Mouse (Mus musculus) E14TG2a.4 (cell line): ENCODE data around the gene Lrrc4c.

Experiments used
- CTCF ChIP-seq: conservative IDR thresholded peaks from 2 replicates; pipeline ENCODE4 v1.5.1; 2014; ENCODE audit warnings: low read length
- NANOG ChIP-seq: IDR thresholded peaks from 2 replicates; pipeline ENCODE4 v1.6.1; 2014; ENCODE audit warnings: borderline replicate concordance, low read length, mixed read lengths
- POU5F1 ChIP-seq: IDR thresholded peaks from 2 replicates; pipeline ENCODE4 v1.6.1; 2014; ENCODE audit warnings: low read length, borderline replicate concordance

GRCm38 (mm10) chr2:97639941-97640340 lies 1322.0 kb downstream of the Lrrc4c start:
- TF ChIP-seq CTCF (no peak), POU5F1 (no peak), NANOG (no peak)
